Mouse (Mus musculus) embryo, embryonic 11 days (tissue): ENCODE data around the gene Nfs1.
"Not testable (repeated sequence)": the region's sequence is repeated elsewhere in the genome, so short reads cannot be mapped to it uniquely, and the experiment has no call there.

Experiments
- DNase-seq: peaks from one replicate; pipeline ENCODE4 v3.0.0-alpha.2; 2015

Gene Nfs1

DNA sequence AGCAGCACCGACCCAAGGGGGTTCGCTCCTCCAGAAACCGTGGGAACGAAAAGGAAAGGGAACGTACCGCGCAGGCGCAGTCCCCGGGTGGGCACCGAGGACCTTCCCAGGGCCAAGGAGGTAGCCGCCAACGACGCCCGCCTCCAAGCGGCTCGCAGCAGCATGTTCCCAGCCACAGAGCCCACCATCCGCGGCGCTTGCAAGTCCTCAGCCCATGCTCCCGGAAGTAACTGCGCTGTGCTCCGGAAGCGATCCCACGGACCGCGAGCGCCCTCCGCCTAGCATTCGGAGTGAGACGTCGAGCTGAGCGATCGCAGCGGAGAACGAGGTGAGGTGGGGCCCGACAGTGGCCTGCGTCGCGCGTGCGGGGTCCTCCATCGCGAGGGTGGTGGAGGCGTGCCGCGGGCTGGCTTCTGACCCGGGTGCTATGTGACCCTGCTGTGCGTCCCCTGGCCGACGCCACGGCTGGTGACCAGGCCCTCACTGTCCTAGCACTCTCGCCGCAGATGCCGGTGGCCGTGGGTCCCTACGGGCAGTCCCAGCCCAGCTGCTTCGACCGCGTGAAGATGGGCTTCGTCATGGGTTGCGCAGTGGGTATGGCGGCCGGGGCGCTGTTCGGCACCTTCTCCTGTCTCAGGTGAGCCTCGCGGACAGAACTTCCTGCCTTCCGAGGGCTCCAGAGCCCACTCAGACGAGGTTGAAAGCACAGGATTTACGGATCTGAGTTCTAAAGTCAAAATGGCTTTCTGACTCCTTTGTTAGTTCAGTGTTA is at the start of gene Nfs1, which contains the start of gene Romo1:
Gene Nfs1 (minus strand): TSS at position 234 of the 772 bp plus-strand sequence.
Gene Romo1 (plus strand): TSS at position 87 of the 772 bp plus-strand sequence.
- peak; percentile 98 for DNase-seq

DNA sequence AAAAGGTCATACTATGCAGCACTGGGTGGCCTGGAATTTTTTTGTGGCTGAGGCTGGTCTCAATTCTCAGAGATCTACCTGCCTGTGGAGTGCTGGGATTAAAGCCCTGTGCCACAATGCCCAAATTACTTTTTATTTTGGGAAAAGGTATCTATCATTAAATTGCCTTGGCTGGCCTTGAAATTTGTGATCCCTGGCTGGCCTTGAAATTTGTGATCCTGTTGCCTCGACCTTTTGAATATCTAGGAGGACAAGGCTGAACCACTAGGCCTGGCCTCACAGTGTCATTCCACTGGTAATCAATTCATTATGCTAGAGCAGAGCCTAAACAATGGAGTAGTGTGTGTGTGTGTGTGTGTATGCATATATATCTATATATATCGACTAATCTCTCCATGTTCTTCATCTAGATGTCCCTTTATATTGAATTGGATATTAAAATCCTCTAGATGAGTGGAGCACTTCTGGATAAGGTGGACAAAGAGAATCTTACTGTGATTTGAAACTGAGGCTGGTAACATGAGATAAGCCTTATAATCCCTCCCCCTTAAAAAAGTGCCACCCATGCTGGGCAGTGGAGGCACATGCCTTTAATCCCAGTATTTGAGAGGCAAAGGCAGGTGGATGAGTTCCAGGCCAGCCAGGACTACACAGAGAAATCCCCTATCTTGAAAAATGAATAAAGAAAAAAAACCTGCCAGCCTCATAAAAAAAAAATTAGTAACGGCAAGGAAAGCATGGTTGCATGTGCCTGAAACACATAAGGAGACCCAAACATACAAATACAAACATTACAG is 49.3 kb upstream of the Nfs1 start:
- DNase-seq = no peak

DNA sequence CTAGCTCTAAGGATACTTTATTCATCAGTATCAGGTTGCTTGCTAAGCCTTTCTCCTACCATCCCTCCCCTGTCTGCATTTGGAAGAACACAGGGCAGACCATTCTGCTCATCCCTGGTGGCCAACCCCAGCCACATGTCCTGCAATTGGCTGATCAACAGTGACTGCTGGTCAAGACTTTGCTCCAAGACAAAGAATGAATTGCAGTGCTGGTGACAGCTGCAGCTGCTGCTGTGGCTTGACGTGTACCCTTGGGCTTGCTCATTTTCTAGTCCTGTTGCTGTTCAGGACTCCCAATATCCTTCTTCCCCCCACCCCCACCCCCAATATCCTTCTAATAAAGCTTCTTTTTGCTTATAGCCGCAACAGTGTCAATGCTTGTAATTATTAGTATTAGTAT is 48.1 kb upstream of the Nfs1 start:
- no peak for DNase-seq

DNA sequence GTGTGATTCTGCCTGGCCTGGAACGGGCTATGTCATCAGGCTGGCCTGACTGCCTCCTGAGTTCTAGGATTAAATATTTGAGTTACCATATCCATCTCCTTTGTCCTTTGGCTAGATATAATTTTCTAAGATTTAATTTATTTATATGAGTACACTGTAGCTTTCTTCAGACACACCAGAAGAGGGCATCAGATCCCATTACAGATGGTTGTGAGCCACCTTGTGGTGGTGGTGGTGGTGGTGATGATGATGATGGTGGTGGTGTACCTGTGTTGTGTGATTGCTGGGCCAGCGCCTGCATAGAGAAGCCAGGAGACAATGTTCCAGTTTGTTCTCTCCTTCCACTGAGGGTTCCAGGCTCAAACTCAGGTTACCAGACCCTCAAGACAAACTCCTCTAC is 47.6 kb upstream of the Nfs1 start:
- DNase-seq = no peak

DNA sequence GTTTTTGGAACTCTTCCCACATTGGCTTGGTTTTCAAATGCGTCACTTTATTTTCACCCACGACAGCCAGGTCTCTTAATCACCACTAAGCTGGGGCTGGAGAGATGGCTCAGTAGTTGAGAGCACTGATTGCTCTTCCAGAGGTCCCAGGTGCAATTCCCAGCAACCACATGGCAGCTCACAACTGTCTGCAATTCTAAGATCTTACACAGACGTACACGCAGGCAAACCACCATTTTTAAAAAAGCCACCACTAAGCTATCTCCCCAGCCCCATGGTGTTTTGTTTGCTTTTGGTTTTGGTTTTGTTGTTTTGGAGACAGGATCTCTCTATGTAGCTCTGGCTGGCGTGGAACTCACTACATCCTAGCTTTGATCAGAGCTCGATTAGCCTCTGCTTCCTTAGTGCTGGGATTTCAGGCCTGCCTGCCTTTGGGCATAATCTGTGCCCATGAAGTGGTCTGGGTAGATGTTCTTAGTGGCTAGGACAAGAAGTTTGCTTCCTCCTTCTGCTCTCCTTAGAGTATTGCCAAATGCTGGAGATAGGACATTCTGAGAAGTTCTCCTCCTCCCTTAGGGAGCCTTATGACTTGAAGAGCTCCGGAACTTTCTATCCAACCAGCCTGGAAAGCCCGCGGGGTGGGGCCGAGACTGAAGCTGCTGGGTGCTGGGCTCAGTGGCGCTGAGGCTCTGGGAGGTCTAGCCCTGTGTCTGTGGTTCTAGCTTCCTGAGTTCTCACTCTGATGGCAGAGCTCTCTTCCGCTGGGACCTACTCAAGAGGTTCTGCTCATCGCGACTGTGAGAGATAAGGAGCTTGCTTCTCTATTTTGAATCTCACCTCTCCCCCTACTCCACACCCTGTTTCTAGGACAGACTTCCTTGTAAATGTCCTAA is 46.3 kb upstream of the Nfs1 start:
- no peak for DNase-seq

DNA sequence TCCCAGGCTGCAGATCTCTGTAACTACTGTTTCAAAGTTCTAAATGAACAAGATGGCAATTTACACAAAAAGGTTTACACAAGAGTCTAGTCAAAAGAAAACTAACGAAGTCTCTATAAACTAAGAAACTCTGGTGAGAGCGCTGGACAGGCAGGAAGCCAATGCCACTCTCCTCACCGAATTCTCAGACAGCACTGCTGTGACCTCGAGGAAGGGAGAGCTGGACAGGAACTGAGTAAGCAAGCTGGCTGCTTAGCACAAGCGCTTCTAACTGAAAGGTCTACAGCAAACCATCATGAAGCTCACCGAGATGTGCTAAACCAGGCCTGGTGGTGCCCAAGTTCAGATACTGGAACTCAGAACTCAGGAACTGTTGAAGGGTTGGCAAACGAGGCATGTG is 45.3 kb upstream of the Nfs1 start:
- not testable (repeated sequence) for DNase-seq

DNA sequence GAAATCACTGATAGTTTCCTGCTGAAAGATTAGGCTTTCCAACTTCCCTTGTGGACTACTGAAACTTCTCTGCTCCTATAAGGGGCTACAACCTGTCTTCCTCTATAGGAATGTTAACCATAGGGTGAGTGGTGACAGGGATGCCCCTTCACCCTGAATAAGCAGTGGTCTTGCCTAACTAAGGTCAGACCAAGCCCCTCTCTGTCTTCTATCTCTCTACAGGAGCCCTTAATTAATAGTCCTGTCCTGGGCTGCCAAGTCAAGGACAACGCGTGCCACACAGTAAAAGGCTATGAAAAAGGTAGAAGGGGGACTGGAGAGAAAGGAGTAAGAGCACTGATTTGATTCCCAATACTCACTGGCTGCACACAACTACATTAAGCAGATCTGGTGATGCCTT is 37.6 kb upstream of the Nfs1 start:
- DNase-seq = no peak

DNA sequence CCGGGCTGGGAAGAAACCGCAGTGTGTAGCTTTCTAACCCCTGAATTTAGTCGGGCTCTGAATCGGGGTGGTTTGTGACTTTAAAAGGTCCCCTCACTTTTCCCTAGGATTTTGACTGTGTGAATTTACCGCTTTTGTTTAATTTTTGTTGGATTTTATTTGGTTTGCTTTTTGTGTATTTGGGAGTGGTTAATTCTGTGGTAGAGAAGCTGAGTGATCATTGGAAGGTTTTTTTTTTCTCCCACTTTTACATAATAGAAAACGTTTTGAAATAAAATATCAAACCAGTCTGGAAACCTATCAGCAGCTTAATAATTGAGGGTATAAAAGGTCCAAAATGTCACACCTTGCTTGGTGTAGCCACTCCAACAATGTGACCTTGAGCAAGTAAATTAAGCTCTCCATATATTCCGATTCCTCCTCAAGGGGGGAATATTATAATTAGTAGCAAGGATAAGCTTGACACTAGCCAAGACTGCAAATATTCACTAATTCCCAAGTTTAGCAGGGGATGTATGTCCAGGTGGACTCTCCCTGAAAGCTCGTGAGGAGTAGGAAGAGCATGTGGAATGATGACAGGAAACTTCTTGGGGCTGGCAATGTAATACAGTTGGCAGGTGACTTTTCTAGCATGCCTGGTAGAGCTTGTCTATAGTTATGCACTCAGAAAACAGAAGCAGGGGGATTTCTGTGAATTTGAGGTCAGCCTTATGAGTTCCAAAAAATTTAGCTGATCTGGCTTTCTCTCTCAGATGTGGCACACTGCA is 37.0 kb upstream of the Nfs1 start:
- no peak for DNase-seq

DNA sequence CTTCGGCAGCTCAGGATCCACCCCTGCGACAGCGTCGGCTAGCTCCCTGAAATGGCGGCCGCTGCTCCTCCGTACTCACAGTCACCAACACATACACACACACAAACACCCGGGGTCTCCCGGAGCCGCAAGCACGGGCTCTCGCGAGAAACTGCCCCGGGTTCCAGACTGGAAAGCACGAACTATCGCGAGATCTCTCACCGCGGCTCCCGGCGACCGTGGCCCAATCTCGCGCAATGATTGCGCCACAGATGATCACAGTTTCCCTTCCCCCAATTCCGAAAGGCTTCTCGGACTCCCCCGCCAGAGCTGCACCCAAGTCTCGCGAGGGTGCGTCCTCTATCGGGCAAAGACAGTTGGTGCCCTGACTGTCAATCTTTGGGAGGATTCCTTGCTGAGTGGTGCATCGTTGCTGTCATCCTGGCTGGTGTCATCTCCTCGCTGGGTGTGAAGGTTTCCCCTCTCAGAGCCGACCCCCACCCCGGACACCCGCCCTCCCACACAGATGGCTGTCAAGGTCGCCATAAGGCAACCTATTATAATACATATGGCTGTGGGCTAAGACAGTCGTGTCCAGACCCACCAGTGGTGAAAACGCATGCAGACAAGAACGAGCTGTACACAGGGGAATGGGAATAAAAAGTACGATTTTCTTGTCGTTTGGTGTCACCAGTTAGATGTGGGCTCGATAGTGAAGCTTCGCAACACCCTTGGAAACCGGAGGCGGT is 36.3 kb upstream of the Nfs1 start, which contains the start of gene Rbm39:
Gene Rbm39 (minus strand): TSS at position 145 of the 728 bp plus-strand sequence.
- peak; percentile 99 for DNase-seq

DNA sequence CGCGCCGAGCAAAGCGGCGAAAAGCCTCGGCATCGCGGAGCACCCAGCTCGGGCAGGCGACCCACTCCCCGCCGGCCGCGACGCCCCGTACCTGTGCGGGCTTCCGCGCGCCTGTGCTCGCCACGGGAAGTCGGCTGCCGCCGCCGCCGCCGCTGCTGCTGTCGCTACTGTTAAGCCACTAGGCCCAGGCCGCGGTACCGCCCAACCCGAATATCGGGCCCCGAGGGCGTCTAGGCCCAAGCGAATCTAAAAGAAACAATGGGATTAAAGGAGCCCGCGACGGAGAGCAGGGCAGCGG is 35.8 kb upstream of the Nfs1 start:
- no peak for DNase-seq

DNA sequence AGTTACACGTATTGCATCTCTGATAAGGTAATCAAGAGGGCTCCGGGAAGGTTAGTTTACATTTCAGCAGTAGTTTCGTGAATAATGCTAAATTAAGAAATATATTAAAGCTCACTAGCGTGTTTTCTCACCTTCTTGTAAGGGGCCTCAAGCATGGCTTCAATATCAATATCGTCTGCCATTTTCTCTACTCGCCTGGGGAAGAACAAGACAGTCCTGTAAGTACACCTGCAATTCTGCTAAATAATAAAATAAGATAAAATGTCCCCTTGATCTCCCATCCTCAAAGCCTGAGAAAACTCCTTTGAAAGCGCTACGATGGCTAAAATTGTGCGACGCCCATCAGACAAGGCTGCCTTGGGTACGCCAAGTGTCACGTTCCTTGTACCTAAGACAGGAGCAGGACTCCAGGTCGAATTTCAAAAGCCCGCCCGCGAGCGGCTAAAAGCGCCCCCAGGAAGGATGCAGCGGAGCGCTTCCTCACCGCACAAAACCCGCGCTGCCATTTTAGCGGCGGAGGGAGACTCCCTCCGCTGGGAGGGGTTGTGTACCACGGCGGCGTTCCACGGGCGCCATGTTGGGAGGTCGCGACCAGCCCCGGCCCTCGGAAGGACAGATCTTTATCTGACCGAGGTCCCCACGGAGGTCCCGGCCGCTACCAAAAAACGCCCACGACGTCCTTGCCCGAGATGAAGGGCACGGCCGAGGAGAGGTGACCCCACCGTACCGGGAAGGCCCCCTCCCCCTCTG is 35.2 kb upstream of the Nfs1 start:
- peak; percentile 93 for DNase-seq

DNA sequence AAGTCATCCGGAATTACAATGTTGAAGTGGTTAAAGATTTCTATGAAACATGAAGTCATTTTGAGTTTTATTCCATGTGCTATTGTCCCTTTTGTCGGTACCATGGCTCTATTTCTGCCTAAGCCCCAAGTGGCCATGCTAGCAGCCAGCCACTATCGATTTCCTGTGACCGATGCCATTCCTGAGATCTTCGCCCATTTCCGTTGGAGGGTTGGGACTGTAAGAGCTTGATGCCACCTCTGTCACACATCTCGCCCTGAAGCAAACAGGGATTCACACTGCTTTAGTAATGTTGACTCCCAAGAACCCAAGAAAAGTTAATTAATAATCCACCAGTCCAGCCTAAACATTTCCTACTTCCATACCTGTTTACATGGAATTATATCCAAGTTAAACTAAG is 33.7 kb upstream of the Nfs1 start:
- no peak for DNase-seq

DNA sequence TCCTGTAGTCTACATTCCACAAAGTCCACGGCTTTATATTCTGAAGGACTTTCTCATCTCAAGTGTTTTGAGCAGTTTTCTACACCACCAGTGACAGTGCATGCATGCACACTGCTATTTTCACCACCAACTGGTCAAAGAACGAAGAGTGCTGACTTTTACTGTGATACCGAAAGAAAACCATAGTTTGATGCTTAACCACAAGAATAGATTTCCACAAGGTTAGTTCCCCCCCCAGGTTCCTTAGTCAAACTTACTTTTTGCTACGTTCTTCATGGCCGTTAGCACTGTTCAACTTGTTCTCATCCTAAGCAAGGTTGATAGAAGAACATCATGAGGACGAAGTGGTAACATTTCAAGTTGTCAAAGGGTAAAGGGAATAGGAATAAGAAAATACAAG is 33.1 kb upstream of the Nfs1 start:
- DNase-seq = no peak

DNA sequence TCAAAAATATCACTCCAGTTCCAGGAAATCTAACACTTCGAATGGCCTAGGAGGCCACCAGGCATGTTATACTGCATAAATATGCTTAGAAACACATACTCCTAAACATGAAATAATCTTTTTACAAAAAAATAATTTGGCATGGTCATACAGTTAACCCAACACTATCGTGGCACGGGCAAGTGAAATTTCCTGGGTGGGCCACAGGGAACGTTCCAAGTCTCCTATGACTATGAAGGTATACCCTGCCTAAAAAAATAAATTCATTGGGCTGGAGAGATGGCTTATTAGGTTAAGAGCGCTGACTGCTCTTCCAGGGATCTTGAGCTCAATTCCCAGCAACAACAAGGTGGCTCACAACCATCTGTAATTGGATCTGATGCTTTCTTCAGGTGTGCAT is 22.6 kb upstream of the Nfs1 start:
- no peak for DNase-seq

DNA sequence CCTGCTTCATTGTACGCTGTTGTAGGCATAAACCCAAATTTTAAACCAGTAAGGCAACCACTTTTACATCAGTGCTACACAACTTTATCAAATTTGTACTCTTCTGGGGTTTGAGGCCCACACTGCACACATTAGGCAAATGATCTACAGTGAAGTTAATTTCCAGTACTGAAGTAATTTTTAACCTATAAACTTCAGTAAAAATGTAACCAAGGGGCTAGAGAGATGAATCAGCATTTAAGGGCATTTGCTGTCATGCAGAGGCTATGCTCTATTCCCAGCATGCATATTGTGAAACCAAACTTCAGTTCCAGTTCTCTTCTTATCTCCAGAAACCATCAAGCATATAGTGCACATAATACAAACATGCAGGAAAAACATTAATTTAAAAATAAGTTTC is 21.5 kb upstream of the Nfs1 start:
- DNase-seq = no peak

DNA sequence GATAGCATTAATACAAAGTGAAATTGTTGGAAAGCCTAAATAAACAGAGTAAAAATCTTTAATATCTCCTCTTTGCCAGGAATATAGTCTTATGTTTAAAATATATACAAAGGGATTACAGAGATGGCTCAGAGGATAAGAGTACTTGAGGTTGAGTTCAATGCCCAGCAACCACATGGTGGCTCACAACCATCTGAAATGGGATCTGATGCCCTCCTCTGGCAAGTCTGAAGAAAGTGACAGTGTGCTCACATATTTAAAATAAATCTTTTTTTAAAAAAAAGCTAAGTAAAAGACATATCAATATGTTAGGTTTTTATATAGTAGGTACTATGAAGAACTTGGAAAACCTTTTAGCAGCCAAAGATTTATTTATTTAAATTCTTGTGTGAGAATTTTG is 7.6 kb upstream of the Nfs1 start:
- DNase-seq = no peak

DNA sequence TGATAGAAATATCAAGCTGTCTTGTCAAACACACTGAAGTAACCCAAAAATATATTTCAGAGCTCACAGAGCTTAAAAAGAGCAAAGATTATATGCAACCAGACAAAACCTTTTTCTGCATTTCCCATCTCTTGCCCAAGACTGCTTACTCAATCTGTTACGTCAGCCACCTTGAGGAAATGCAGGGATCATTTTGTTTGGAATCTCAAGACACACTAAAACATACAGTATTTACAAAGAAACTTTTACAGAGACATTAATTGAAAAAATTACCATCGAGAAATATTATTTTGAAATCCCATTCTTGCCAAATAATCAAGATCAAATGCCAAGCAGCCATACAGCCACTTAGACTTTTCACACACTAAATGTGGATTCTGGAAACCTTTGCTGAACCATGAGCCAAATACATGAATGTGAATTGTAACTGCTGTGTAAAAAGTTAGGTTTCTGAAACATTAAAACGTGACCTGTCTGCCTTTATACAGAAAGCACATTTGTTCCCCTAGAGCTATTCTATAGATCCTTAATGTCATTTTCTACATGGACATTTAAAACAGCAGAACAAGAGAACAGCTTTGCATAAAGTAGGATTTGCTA is 3.4 kb upstream of the Nfs1 start:
- no peak for DNase-seq

DNA sequence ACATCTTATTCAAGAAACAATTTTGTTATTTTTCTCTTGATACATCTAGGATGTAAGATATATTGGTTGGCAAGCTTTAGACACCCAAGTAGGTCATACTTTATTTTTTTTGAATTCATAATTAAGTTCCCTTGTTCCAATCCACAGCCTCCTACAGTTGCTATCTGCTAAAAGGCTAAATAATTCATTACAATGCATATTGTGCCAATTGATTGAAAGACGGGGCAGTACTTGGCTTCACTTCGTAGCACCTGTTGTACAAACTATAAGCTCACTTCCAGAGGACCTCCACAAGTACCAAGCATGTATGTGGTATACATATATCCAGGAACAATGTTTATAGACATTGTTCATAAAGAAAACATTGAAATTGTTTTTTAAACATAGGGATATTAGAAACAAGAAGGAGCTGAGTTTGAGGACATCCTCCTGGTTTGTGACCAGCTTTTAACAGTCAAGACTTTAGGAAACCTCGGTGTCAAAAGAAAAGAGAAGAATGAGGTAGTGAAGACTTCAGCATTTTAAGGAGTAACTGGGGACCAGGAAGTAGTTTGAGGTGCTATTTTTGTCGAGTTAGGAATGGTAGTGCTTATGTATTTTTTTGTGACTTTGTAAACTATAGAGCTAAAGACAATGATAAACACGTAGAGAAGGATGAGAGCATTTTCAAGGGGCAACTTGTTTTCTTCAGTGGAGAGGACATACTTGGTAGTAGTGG is 2.4 kb upstream of the Nfs1 start:
- DNase-seq = peak; percentile 17

DNA sequence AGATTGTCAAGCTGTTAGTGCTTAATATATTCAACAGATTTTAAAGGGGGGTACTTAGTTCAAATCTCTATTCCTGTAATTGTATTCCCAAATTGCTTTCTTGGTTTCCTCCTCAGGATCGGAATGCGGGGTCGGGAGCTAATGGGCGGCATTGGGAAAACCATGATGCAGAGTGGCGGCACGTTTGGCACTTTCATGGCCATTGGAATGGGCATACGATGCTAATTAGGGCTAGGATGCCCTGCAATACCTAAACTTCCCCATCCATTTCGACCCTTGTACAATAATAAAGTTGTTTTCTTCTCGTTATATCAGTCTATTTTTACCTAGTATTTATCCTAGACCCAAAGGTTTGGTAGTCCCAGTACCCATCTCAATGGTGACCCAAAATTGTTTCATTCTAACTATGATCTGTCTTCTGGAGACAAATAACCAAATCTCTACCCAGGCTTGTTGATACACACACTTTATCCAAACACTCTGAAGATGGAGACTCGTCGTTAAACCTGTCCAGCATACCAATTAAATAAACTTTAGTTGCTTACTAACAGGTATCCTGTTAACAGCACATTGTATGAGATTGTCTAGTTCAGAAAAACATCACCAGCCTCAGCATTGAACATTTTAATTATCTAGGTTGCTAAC is 1.6 kb upstream of the Nfs1 start:
- DNase-seq = no peak
